Mouse (Mus musculus) E14TG2a.4 (cell line): Measurements from ENCODE around the gene Zfp652.

Experiments used
- H3K27me3 ChIP-seq: 2 replicates; pipeline ENCODE4 v1.6.1; 2014; ENCODE audit warnings: low read length, control low read depth; ENCODE audit not compliant: insufficient read depth
- H3K36me3 ChIP-seq: 2 replicates; pipeline ENCODE4 v1.6.1; 2014; ENCODE audit warnings: low read length, control low read depth; ENCODE audit not compliant: insufficient read depth
- H3K4me1 ChIP-seq: replicated peaks from 2 replicates; pipeline ENCODE4 v1.6.1; 2014; ENCODE audit warnings: low read depth, low read length, control low read depth
- H3K4me3 ChIP-seq: replicated peaks from 2 replicates; pipeline ENCODE4 v1.5.1; 2014; ENCODE audit warnings: mild to moderate bottlenecking, low read length
- H3K9me3 ChIP-seq: 2 replicates; pipeline ENCODE4 v1.6.1; 2014; ENCODE audit warnings: low read length, control low read depth
- CTCF ChIP-seq: conservative IDR thresholded peaks from 2 replicates; pipeline ENCODE4 v1.5.1; 2014; ENCODE audit warnings: low read length
- NANOG ChIP-seq: IDR thresholded peaks from 2 replicates; pipeline ENCODE4 v1.6.1; 2014; ENCODE audit warnings: borderline replicate concordance, low read length, mixed read lengths
- POU5F1 ChIP-seq: IDR thresholded peaks from 2 replicates; pipeline ENCODE4 v1.6.1; 2014; ENCODE audit warnings: low read length, borderline replicate concordance

Gene Zfp652

GRCm38 (mm10) chr11:95814857-95815256 is 102.4 kb downstream of the Zfp652 start:
- Histone ChIP-seq H3K27me3 (no peaks in the 10 kb centered on the region), H3K9me3 (peaks cover 12% of the 10 kb centered on the region), H3K36me3 (no peaks in the 10 kb centered on the region), H3K4me3 (no peak overlapping the region), H3K4me1 (peaks cover 34% of the 10 kb centered on the region)
- TF ChIP-seq POU5F1 (no peak), NANOG (no peak), CTCF (no peak)

DNA sequence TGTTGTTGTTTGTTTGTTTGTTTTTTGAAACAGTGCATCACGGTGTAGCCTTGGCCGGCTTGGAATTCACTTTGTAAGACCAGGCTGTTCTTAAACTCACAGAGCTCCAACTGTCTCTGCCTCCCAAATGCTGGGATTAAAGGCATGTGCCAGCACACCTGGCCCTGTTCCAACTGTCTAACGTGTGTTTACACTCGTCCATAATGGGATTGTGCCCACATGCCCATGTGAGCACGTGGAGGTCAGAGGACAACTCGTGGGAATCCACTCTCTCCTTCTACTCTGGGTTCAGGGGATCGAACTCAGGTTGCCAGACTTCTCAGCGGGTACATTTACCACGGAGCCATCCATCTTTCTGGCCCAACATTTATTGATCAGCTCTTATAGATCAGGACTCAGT is 102.9 kb downstream of the Zfp652 start:
- Histone ChIP-seq H3K27me3 (no peaks in the 10 kb centered on the region), H3K36me3 (no peaks in the 10 kb centered on the region), H3K9me3 (peaks cover 12% of the 10 kb centered on the region), H3K4me1 (peaks cover 29% of the 10 kb centered on the region), H3K4me3 (no peak overlapping the region)
- TF ChIP-seq POU5F1 (no peak), NANOG (no peak), CTCF (no peak)

DNA sequence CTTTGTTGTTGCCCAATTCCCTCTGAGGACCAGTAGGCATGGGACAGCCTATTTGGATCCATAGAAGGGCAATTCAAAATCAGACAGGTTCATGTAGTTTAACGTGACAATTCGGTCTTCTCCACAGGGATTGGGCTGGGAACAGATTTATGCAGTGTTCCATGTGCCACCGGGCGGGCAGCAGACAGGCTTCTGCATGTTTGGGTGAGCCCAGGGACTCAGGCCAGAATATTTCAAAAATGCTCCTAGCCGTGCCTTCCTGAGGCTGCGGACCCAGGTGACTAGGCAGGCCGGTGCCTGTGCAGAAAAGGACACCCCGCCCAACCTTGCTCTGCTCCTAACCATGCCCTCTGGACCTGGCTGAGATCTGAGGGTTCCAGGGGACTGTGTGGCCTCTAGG is 106.7 kb downstream of the Zfp652 start:
- Histone ChIP-seq H3K36me3 (no peaks in the 10 kb centered on the region), H3K27me3 (peaks cover 29% of the 10 kb centered on the region), H3K9me3 (peaks cover 9% of the 10 kb centered on the region), H3K4me1 (peaks cover 23% of the 10 kb centered on the region), H3K4me3 (no peak overlapping the region)
- no peak for TF ChIP-seq POU5F1
- TF ChIP-seq NANOG, result no peak
- no peak for TF ChIP-seq CTCF

GRCm38 (mm10) chr11:95821511-95821910 is 109.0 kb downstream of the Zfp652 start:
- Histone ChIP-seq H3K4me3 (no peak overlapping the region), H3K9me3 (no peaks in the 10 kb centered on the region), H3K27me3 (peaks cover 49% of the 10 kb centered on the region), H3K36me3 (no peaks in the 10 kb centered on the region), H3K4me1 (peaks cover 35% of the 10 kb centered on the region)
- TF ChIP-seq NANOG (no peak), CTCF (no peak)

DNA sequence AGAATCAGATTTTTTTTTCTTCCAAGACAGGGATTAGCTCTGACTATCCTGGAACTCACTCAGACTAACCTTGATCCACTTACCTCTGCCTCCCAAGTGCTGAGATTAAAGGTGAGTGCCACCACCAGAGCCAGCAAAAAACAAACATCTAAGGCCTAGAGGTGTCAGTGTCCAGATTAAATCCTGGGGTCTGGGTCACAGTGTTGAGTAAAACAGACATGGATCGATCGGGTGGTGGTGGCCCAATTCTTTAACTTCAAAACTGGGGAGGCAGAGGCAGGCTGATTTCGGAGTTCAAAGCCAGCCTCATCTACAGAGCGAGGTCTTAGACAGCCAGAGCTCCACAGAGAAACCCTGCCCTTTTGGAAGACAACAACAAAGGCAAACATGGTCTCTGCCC is 110.0 kb downstream of the Zfp652 start:
- peaks cover 44% of the 10 kb centered on the region for H3K4me1 ChIP-seq
- no peak overlapping the region for H3K4me3 ChIP-seq
- H3K36me3 ChIP-seq, result no peaks in the 10 kb centered on the region
- H3K27me3 ChIP-seq, result peaks cover 51% of the 10 kb centered on the region
- H3K9me3 ChIP-seq, result no peaks in the 10 kb centered on the region
- TF ChIP-seq CTCF (no peak), POU5F1 (no peak), NANOG (no peak)

DNA sequence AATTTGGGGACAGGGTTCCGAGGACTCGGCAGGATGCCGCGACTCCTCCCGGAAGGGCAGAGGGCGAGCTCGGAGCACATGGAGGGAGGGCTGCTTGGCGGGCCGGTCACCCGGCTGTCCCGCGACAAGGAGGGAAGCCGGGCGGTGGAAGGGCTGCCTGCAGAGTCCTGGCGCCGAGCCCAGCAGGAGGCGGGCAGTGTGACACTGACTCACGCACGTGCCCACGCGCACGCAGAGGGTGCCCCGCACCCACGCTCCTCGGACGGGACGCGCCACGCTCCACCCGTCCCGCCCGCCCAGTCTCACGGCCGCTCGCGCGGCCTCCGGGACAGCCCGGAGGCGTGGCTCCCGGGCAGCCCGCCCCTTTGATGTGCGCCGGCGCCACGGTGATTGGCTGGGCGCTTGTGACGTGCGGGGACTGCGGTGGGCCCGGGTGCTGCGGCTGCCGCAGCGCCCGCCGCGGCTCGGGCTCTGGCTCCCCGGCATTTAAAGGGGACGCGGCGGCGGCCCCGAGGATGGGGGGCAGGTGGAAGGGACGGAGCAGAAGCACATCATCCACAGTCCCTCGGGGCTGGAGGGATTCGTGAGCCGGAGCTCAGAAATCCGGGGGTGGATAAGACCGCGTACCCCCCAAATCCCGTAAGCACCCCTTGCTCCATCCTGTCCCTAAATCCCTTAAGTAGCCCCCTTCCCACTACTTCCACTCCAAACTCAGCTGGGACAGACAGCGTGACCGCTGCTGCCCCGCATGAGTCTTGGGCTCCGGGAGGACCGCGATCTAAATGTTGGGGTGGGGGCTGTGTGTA is 111.8 kb downstream of the Zfp652 start, which contains the start of gene Phospho1:
Gene Phospho1, plus strand, starts transcription at position 429 of the 806 bp plus-strand sequence.
- H3K9me3 ChIP-seq, result no peaks in the 10 kb centered on the region
- peaks cover 49% of the 10 kb centered on the region for H3K4me1 ChIP-seq
- H3K36me3 ChIP-seq, result 0 out of 2 replicates have a peak, but pooled peaks cover 6% of the 10 kb centered on the region
- TF ChIP-seq NANOG (no peak), CTCF (no peak), POU5F1 (no peak)
- H3K27me3 ChIP-seq, result peaks cover 65% of the 10 kb centered on the region
- peak within 1 kb of the TSS; percentile 90 for H3K4me3 ChIP-seq

GRCm38 (mm10) chr11:95824877-95825243 is 112.4 kb downstream of the Zfp652 start:
- peak overlapping the region; percentile 90 for H3K4me3 ChIP-seq
- no peaks in the 10 kb centered on the region for H3K9me3 ChIP-seq
- peaks cover 71% of the 10 kb centered on the region for H3K27me3 ChIP-seq
- peaks cover 11% of the 10 kb centered on the region; the same call in 1 of the 2 replicates for H3K36me3 ChIP-seq
- TF ChIP-seq NANOG (no peak), CTCF (no peak), POU5F1 (no peak)
- H3K4me1 ChIP-seq, result peaks cover 53% of the 10 kb centered on the region

DNA sequence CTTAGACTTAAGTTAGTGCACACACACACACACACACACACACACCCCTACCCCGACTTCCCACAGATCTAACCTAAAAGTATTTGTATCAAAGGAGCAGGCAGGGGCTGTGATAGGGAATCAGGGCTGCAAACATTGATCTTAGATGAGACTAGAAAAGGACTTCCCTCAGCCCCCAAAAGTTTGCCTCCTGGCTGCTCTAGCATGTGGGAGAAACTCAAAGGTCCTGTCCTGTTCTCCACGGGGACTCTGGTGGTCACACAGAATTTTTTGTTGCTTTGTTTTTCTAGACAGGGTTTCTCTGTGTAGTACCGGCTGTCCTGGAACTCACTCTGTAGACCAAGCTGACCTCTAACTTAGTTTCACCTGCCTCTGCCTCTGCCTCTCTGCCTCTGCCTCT is 113.2 kb downstream of the Zfp652 start:
- Histone ChIP-seq H3K36me3 (peaks cover 11% of the 10 kb centered on the region; the same call in 1 of the 2 replicates), H3K4me1 (peaks cover 61% of the 10 kb centered on the region), H3K9me3 (no peaks in the 10 kb centered on the region), H3K27me3 (peaks cover 78% of the 10 kb centered on the region), H3K4me3 (no peak overlapping the region)
- TF ChIP-seq CTCF, result no peak
- no peak for TF ChIP-seq POU5F1
- no peak for TF ChIP-seq NANOG

GRCm38 (mm10) chr11:95826317-95827167 is 114.1 kb downstream of the Zfp652 start:
- Histone ChIP-seq H3K27me3 (peaks cover 83% of the 10 kb centered on the region), H3K4me1 (peaks cover 65% of the 10 kb centered on the region), H3K9me3 (no peaks in the 10 kb centered on the region), H3K36me3 (peaks cover 11% of the 10 kb centered on the region; the same call in 1 of the 2 replicates), H3K4me3 (no peak overlapping the region)
- TF ChIP-seq POU5F1, result no peak
- TF ChIP-seq CTCF, result no peak
- no peak for TF ChIP-seq NANOG
